Comparison of ENCODE assay signal across 8 mouse cellular contexts in the genomic region with DNA sequence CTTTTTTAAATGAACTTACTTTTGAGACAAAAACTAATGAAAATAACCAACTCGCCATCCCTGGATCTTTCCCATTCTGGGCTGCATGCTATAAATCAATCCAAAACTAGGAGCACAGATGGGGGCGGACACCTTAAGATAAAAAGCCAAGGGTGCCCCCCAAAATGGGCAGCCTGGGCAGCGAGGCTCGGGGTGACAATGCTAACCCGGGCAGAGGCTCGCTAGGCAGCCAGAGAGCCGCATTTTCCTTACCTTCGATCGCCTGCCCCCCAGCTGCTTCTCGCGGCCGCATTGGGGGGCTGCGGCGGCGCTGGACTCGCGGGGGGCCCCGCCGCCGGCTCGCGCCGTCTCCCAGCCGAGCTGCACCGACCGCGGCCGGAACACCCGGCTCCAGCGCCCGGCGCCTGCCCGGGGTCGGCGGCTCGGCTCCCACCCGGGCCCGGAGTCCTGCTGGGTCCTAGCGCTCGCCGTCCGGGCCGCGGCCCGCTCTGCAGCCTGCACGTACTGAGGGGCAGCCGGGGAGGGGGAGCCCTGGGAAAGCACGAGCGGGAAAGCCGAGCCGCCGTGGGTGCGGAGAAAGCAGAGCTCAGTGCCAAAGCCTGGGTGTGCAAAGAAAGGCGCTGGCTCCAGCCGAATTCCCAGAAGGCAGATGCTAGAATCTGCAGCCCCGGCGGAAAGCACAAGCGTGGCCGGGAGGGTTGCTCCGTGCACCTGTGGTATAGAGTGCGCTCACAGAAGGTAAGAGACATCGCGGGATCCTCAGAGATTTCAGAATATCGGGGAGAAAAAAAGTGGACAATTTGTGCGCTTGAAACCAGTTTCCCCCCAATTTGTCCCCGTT. TPM values are rescaled to one million over a fixed set of nuclear protein-coding genes. Genes with fewer than 3 reads are reported as not detected.
DNase-seq lines count a peak whose midpoint lies in the region; ATAC-seq and TF ChIP-seq lines count a peak whose summit lies in the region.

A gene (minus strand): TSS at position 364 of the 841 bp plus-strand sequence.

- peak within 1 kb of the TSS; percentile 96 for H3K4me3 ChIP-seq in lung, embryonic 15.5 days
- peak within 1 kb of the TSS; percentile 99 for H3K4me3 ChIP-seq in thymus, adult 2 months (ENCODE audit: control insufficient read depth, insufficient read depth, low read length)

- DNase-seq in MEL-GATA-1-ER (ENCODE audit: extremely low read depth, low read depth) = peak; percentile 38
- peak; percentile 75 for DNase-seq in cerebellum, adult 8-10 months
- DNase-seq in forelimb bud, embryonic 11.5 days (ENCODE audit: low read depth, low spot score) = peak; percentile 68
- DNase-seq in heart, postnatal 36 days = peak; percentile 82 to 86
- peak; percentile 31 to 48 for DNase-seq in layer of hippocampus, adult 8-10 months (ENCODE audit: low spot score in 2 of 2)
- peak; percentile 56 for DNase-seq in ovary, adult 18-20 months (ENCODE audit: low spot score)
- DNase-seq in thymus, adult 2 months = peak; percentile 82

- 0 out of 2 replicates have a peak, but pooled peaks have one; percentile 49 for TF ChIP-seq CTCF in thymus, adult 2 months (IDR thresholded peaks at IDR 0.05; ENCODE audit: borderline replicate concordance, control insufficient read depth, extremely low read depth, insufficient read depth, low read length, poor library complexity)

- intact Hi-C loops in heart, postnatal 36 days (cut with DNase I) = loop anchor here (1.0 to 5.0 kb wide), 7 partner anchors 17 to 467 kb away; a partner anchor contains a TSS

- peak; percentile 86; the same call in 1 of the 2 replicates for ATAC-seq in lung, embryonic 15.5 days (ENCODE audit: borderline replicate concordance, extremely low read depth, low FRiP score, low TSS enrichment)

- H3K9ac ChIP-seq in lung, embryonic 15.5 days = peak within 1 kb of the TSS; percentile 88

- 0 out of 2 replicates have a peak, but pooled peaks cover 3% of the 10 kb centered on the region for H3K27me3 ChIP-seq in lung, embryonic 15.5 days
- no peaks in the 10 kb centered on the region for H3K27me3 ChIP-seq in thymus, adult 2 months (ENCODE audit: control insufficient read depth, insufficient read depth, low read length)

- H3K4me2 ChIP-seq in lung, embryonic 15.5 days = peak within 1 kb of the TSS; percentile 91

- no peaks in the 10 kb centered on the region for H3K36me3 ChIP-seq in lung, embryonic 15.5 days
- no peaks in the 10 kb centered on the region for H3K36me3 ChIP-seq in thymus, adult 2 months (ENCODE audit: control insufficient read depth, insufficient read depth, low read length)

- no peaks in the 10 kb centered on the region for H3K9me3 ChIP-seq in lung, embryonic 15.5 days

- peak; percentile 77 for TF ChIP-seq POLR2A in thymus, adult 2 months (IDR thresholded peaks at IDR 0.05; ENCODE audit: control insufficient read depth, extremely low read depth, insufficient read depth, low read length, poor library complexity)

- under 1% methylated on average over 63 of the region's 66 CpGs for WGBS in lung, embryonic 15.5 days
- WGBS in thymus, adult 2 months = under 1% methylated on average over 66 of the region's 66 CpGs

- peaks cover 38% of the 10 kb centered on the region for H3K4me1 ChIP-seq in lung, embryonic 15.5 days
- H3K4me1 ChIP-seq in thymus, adult 2 months (replicated peaks; ENCODE audit: control insufficient read depth, insufficient read depth, low read length) = peaks cover 17% of the 10 kb centered on the region

- peak within 1 kb of the TSS; percentile 94 for H3K27ac ChIP-seq in lung, embryonic 15.5 days
- peak within 1 kb of the TSS; percentile 75 for H3K27ac ChIP-seq in thymus, adult 2 months (ENCODE audit: control insufficient read depth, insufficient read depth, low read length)

RNA-seq across cellular contexts. Expression of the gene that starts here (rescaled TPM):
- total RNA-seq in heart, postnatal 36 days (2021) = 100 to 1,000 TPM; 120 to 133 TPM
- 10 to 100 TPM; 49.1 to 69.4 (median 57.0) TPM for total RNA-seq in layer of hippocampus, adult 8-10 months (2022)
- polyA plus RNA-seq in lung, embryonic 15.5 days (2015; fragmentation: Nextera tagmentation; extraction: Ambion mirVana) = 60.9 and 63.5 TPM in 2 replicates
- 71.3 and 90.9 TPM in 2 replicates for polyA plus RNA-seq in thymus, adult 2 months (2012; rRNA removed)

Comparison
In these comparisons a context has a peak if more than half of its experiments do, and no peak if none do; other contexts are left out.
1. Peak in every context shown above with its lines: DNase-seq, ATAC-seq, H3K4me3 ChIP-seq and H3K27ac ChIP-seq.